Mouse (Mus musculus) CD4-positive, CD25-positive, alpha-beta regulatory T cell, adult 4 months (primary cell): ENCODE measurements around the gene Hectd4. TPM values are rescaled to one million over a fixed set of nuclear protein-coding genes. Genes with fewer than 3 reads are reported as not detected.

Experiments used
- ATAC-seq: one replicate; pipeline ENCODE4 v1.8.0; 2017
- polyA plus RNA-seq, 2 experiments: library from polyadenylated mRNA; unstranded; fragments of 100-300 nt; shearing (Covaris generic); gene quantifications; one replicate each; pipeline ENCODE4 v1.2.1; 2017

Gene Hectd4
- polyA plus RNA-seq, 2 experiments from 2014 or later: 8.8 to 9.8 TPM

GRCm38 (mm10) chr5:121238208-121238607 lies 18.2 kb downstream of the Hectd4 start:
- ATAC-seq: no peak

GRCm38 (mm10) chr5:121239846-121240245 lies 19.8 kb downstream of the Hectd4 start:
- ATAC-seq: no peak

GRCm38 (mm10) chr5:121241182-121241581 lies 21.2 kb downstream of the Hectd4 start:
- no peak for ATAC-seq

GRCm38 (mm10) chr5:121242261-121242660 lies 22.2 kb downstream of the Hectd4 start:
- no peak for ATAC-seq

- ATAC-seq: no peak
Observed at GRCm38 (mm10) chr5:121242701-121243100, 22.7 kb downstream of the Hectd4 start.

GRCm38 (mm10) chr5:121243676-121244364 lies 23.8 kb downstream of the Hectd4 start:
- ATAC-seq: no peak

- no peak for ATAC-seq
Observed at GRCm38 (mm10) chr5:121244365-121244731, 24.3 kb downstream of the Hectd4 start.

- ATAC-seq: no peak
Observed at GRCm38 (mm10) chr5:121245201-121245600, 25.2 kb downstream of the Hectd4 start.

- ATAC-seq: no peak
Observed at GRCm38 (mm10) chr5:121248766-121249394, 28.9 kb downstream of the Hectd4 start.

GRCm38 (mm10) chr5:121249693-121250092 lies 29.7 kb downstream of the Hectd4 start:
- no peak for ATAC-seq

GRCm38 (mm10) chr5:121251813-121252212 lies 31.8 kb downstream of the Hectd4 start:
- no peak for ATAC-seq

GRCm38 (mm10) chr5:121253816-121254497 lies 33.9 kb downstream of the Hectd4 start:
- no peak for ATAC-seq

- ATAC-seq: no peak
Observed at GRCm38 (mm10) chr5:121254977-121255376, 35.0 kb downstream of the Hectd4 start.

GRCm38 (mm10) chr5:121261806-121262205 lies 41.8 kb downstream of the Hectd4 start:
- no peak for ATAC-seq

GRCm38 (mm10) chr5:121262415-121262814 lies 42.4 kb downstream of the Hectd4 start:
- no peak for ATAC-seq

- no peak for ATAC-seq
Observed at GRCm38 (mm10) chr5:121264593-121264992, 44.6 kb downstream of the Hectd4 start.

- no peak for ATAC-seq
Observed at GRCm38 (mm10) chr5:121266741-121267382, 46.8 kb downstream of the Hectd4 start.

GRCm38 (mm10) chr5:121271046-121271445 lies 51.0 kb downstream of the Hectd4 start:
- no peak for ATAC-seq

GRCm38 (mm10) chr5:121276808-121277207 lies 56.8 kb downstream of the Hectd4 start:
- no peak for ATAC-seq

GRCm38 (mm10) chr5:121280456-121280855 lies 60.4 kb downstream of the Hectd4 start:
- no peak for ATAC-seq

- no peak for ATAC-seq
Observed at GRCm38 (mm10) chr5:121283051-121283450, 63.0 kb downstream of the Hectd4 start.

- no peak for ATAC-seq
Observed at GRCm38 (mm10) chr5:121284816-121285215, 64.8 kb downstream of the Hectd4 start.

- ATAC-seq: no peak
Observed at GRCm38 (mm10) chr5:121287213-121287612, 67.2 kb downstream of the Hectd4 start.
